Mouse (Mus musculus) limb, embryonic 13.5 days (tissue): Measurements from ENCODE around the gene Gm21663. TPM values are rescaled to one million over a fixed set of nuclear protein-coding genes. Genes with fewer than 3 reads are reported as not detected.
"Not testable (repeated sequence)": the region's sequence is repeated elsewhere in the genome, so short reads cannot be mapped to it uniquely, and the experiment has no call there.

Source experiments
- ATAC-seq: fragments of 200-750 bp; cut with Nextera tagmentation; 2 replicates; pipeline ENCODE4 v1.8.0; 2017; ENCODE audit warnings: low read depth, moderate number of reproducible peaks, moderate TSS enrichment; ENCODE audit not compliant: low FRiP score
- H3K27ac ChIP-seq: fragments of 300-500 bp; sonication (generic); 2 replicates; pipeline ENCODE4 v1.5.1; 2015; ENCODE audit warnings: inconsistent platforms, mild to moderate bottlenecking, moderate library complexity
- H3K27me3 ChIP-seq: fragments of 300-500 bp; sonication (generic); 2 replicates; pipeline ENCODE4 v1.6.1; 2015; ENCODE audit warnings: mild to moderate bottlenecking, inconsistent platforms
- H3K36me3 ChIP-seq: fragments of 300-500 bp; sonication (generic); 2 replicates; pipeline ENCODE4 v1.6.1; 2015; ENCODE audit warnings: inconsistent platforms, mild to moderate bottlenecking, moderate library complexity
- H3K4me1 ChIP-seq: fragments of 300-500 bp; sonication (generic); 2 replicates; pipeline ENCODE4 v1.6.1; 2015; ENCODE audit warnings: inconsistent platforms
- H3K4me2 ChIP-seq: fragments of 300-500 bp; sonication (generic); replicated peaks from 2 replicates; pipeline ENCODE4 v1.6.1; 2015; ENCODE audit warnings: inconsistent platforms, mild to moderate bottlenecking, moderate library complexity
- H3K4me3 ChIP-seq: fragments of 300-500 bp; sonication (generic); 2 replicates; pipeline ENCODE4 v1.5.1; 2015; ENCODE audit warnings: moderate library complexity, mild to moderate bottlenecking, inconsistent platforms
- H3K9ac ChIP-seq: fragments of 300-500 bp; sonication (generic); 2 replicates; pipeline ENCODE4 v1.6.1; 2015; ENCODE audit warnings: mild to moderate bottlenecking, inconsistent platforms
- H3K9me3 ChIP-seq: fragments of 300-500 bp; sonication (generic); 2 replicates; pipeline ENCODE4 v1.6.1; 2016; ENCODE audit warnings: inconsistent platforms
- WGBS: fragments of 180-500 bp; shearing (Covaris S2); methylation state at CpG from one replicate; pipeline ENCODE4 v1.1.7; 2015; 5-methylcytosine and 5-hydroxymethylcytosine counted together
- polyA plus RNA-seq: library from polyadenylated mRNA; unstranded; fragments of >200 nt; fragmentation: Nextera tagmentation; extraction: Ambion mirVana; gene quantifications from 2 replicates; pipeline ENCODE4 v1.2.1, GENCODE M21; 2015

Gene Gm21663
- 0.10 TPM in 1 of 2 replicates, not detected in the other for polyA plus RNA-seq

GRCm38 (mm10) chr5:25942281-25942680 is at the start of gene Gm21663:
Gene Gm21663 (minus strand): TSS chr5:25942381.
- 45% methylated on average over 2 of the region's 2 CpGs for WGBS
- H3K9me3 ChIP-seq, H3K27ac ChIP-seq, H3K9ac ChIP-seq, H3K27me3 ChIP-seq, H3K4me3 ChIP-seq, H3K36me3 ChIP-seq, H3K4me2 ChIP-seq, H3K4me1 ChIP-seq, ATAC-seq: not testable (repeated sequence)

GRCm38 (mm10) chr5:25988550-25988949 is 46.4 kb upstream of the Gm21663 start, which contains the start of gene Gm21698:
Gene Gm21698 (minus strand): TSS chr5:25988650.
- not testable (repeated sequence) for H3K9ac ChIP-seq, H3K36me3 ChIP-seq, H3K9me3 ChIP-seq, H3K4me1 ChIP-seq, H3K27ac ChIP-seq, ATAC-seq, H3K4me3 ChIP-seq, H3K4me2 ChIP-seq, H3K27me3 ChIP-seq
- WGBS = no CpG with 5 or more reads among the region's 3 CpGs

GRCm38 (mm10) chr5:25972563-25972962 is 30.4 kb upstream of the Gm21663 start, which contains the start of gene Gm21680:
Gene Gm21680 (minus strand): TSS chr5:25972663.
- not testable (repeated sequence) for H3K9ac ChIP-seq, H3K4me2 ChIP-seq, ATAC-seq, H3K4me3 ChIP-seq, H3K9me3 ChIP-seq, H3K27me3 ChIP-seq, H3K4me1 ChIP-seq, H3K27ac ChIP-seq, H3K36me3 ChIP-seq
- WGBS = no CpG with 5 or more reads among the region's 2 CpGs

- Histone ChIP-seq H3K4me3 (peak overlapping the region; percentile 10; the same call in 1 of the 2 replicates), H3K27me3 (peaks cover 12% of the 10 kb centered on the region), H3K4me2 (peak overlapping the region; percentile 44; the same call in 1 of the 2 replicates)
- 53% methylated on average over 17 of the region's 17 CpGs for WGBS
- H3K9me3 ChIP-seq, H3K36me3 ChIP-seq, H3K9ac ChIP-seq, ATAC-seq, H3K4me1 ChIP-seq, H3K27ac ChIP-seq: not testable (repeated sequence)
Measured at GRCm38 (mm10) chr5:25957050-25957449, 14.9 kb upstream of the Gm21663 start.

- not testable (repeated sequence) for H3K4me1 ChIP-seq, H3K27ac ChIP-seq, H3K9me3 ChIP-seq, H3K9ac ChIP-seq, H3K36me3 ChIP-seq, ATAC-seq
- H3K27me3 ChIP-seq = peaks cover 12% of the 10 kb centered on the region
- peak overlapping the region; percentile 44 for H3K4me2 ChIP-seq
- WGBS = 30% methylated on average over 32 of the region's 32 CpGs
- H3K4me3 ChIP-seq = peak overlapping the region; percentile 10; the same call in 1 of the 2 replicates
Measured at GRCm38 (mm10) chr5:25956611-25957010, 14.4 kb upstream of the Gm21663 start.

GRCm38 (mm10) chr5:25954317-25954716 is 12.1 kb upstream of the Gm21663 start, which contains the start of gene Gm21671:
Gene Gm21671 (minus strand): TSS chr5:25954417.
- not testable (repeated sequence) for ATAC-seq, H3K4me2 ChIP-seq, H3K9ac ChIP-seq, H3K9me3 ChIP-seq, H3K4me3 ChIP-seq, H3K36me3 ChIP-seq, H3K27ac ChIP-seq, H3K4me1 ChIP-seq
- H3K27me3 ChIP-seq = peaks cover 12% of the 10 kb centered on the region
- 82% methylated on average over 2 of the region's 2 CpGs for WGBS

- H3K36me3 ChIP-seq, H3K4me1 ChIP-seq, H3K4me2 ChIP-seq, H3K9ac ChIP-seq, ATAC-seq, H3K4me3 ChIP-seq, H3K27ac ChIP-seq, H3K9me3 ChIP-seq, H3K27me3 ChIP-seq: not testable (repeated sequence)
- WGBS = 86% methylated on average over 2 of the region's 2 CpGs
Measured at GRCm38 (mm10) chr5:25945391-25945790, 3.2 kb upstream of the Gm21663 start.

- Histone ChIP-seq H3K4me2 (no peak overlapping the region), H3K9me3 (no peaks in the 10 kb centered on the region), H3K4me1 (peaks cover 3% of the 10 kb centered on the region; the same call in 1 of the 2 replicates), H3K9ac (no peak overlapping the region), H3K36me3 (no peaks in the 10 kb centered on the region), H3K4me3 (no peak overlapping the region), H3K27ac (no peak overlapping the region), H3K27me3 (no peaks in the 10 kb centered on the region)
- 85% methylated on average over 1 of the region's 1 CpGs for WGBS
- no peak for ATAC-seq
Measured at GRCm38 (mm10) chr5:25891321-25891720, 50.9 kb downstream of the Gm21663 start.

- Histone ChIP-seq H3K27ac (no peak overlapping the region), H3K4me1 (peaks cover 3% of the 10 kb centered on the region; the same call in 1 of the 2 replicates), H3K36me3 (no peaks in the 10 kb centered on the region), H3K9me3 (peaks cover 10% of the 10 kb centered on the region; the same call in 1 of the 2 replicates), H3K4me2 (no peak overlapping the region), H3K4me3 (no peak overlapping the region), H3K27me3 (no peaks in the 10 kb centered on the region), H3K9ac (no peak overlapping the region)
- no peak for ATAC-seq
- WGBS = 41% methylated on average over 3 of the region's 3 CpGs
Measured at GRCm38 (mm10) chr5:25889746-25890382, 52.3 kb downstream of the Gm21663 start.

GRCm38 (mm10) chr5:25886708-25887107 is 55.5 kb downstream of the Gm21663 start:
- Histone ChIP-seq H3K9ac (no peak overlapping the region), H3K4me2 (no peak overlapping the region), H3K36me3 (no peaks in the 10 kb centered on the region), H3K27me3 (no peaks in the 10 kb centered on the region), H3K4me1 (peaks cover 3% of the 10 kb centered on the region; the same call in 1 of the 2 replicates), H3K9me3 (peaks cover 10% of the 10 kb centered on the region; the same call in 1 of the 2 replicates), H3K4me3 (no peak overlapping the region), H3K27ac (no peak overlapping the region)
- 47% methylated on average over 3 of the region's 3 CpGs for WGBS
- no peak for ATAC-seq
